Mouse (Mus musculus): ENCODE data around the gene Vmn1r19. TPM values are rescaled to one million over a fixed set of nuclear protein-coding genes. Genes with fewer than 3 reads are reported as not detected.

Vmn1r19 gene
- polyA plus RNA-seq (2015; fragmentation: Nextera tagmentation; extraction: Ambion mirVana): not detected in 2 replicates

DNA sequence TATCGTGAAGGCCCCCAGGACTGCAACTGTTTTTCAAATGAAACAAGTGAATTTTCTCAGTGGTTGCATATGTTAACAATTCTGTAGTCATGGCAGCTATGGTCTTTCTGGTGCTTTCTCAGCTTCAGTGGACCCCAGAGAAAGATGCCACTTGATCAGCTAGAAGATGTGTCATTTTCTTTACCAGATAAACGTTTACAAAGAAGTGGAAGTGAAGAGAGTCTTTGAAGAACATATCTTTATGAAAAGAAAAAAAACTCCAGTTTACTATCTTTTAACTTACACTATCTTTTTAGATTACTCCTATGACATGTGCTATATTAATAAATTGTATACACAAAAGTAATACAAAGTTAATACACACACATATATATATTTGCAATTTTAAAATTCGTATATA, at the start of gene Vmn1r19:
TSS of gene Vmn1r19 (plus strand) at position 301 of the 400 bp plus-strand sequence.

DNA sequence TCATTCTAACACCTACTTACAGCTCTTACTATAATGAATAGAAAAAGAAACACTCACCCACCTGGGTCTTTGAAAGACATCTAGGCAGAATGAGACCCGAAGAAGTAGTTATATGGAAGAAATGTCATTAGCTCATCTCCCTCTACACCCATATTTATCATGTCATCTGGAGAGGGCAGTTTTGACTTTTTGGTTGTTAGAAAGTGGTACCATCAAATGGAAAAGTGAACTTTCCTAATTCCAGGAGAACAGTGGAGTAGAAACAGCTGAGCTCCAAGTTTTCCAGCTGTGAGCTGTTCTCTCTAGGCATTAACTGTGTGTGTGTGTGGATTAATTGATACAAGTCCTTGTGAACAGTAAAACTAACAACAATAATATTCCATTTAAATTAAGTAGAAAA, 40.0 kb upstream of the Vmn1r19 start, which contains the start of gene Vmn1r17:
TSS of gene Vmn1r17 (minus strand) at position 101 of the 400 bp plus-strand sequence.

DNA sequence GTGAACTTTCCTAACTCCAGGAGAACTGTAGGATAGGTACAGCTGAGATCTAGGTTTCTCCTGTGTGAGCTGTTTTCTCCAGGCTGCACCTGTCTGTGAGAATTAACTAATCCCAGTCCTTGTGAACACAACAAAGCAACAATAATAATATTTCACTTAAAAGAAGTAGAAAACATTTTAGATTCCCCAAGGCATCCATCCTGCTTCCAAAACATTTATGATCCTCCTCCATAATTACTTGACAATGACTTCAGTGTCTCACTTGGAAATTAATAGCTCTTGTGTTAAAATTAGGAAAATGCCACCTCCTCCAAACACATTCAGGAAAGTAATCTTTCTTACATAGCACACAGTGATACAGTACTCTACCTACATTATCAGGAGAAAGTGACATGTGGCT, 7.9 kb upstream of the Vmn1r19 start, which contains the start of gene Vmn1r18:
TSS of gene Vmn1r18 (minus strand) at position 101 of the 400 bp plus-strand sequence.

DNA sequence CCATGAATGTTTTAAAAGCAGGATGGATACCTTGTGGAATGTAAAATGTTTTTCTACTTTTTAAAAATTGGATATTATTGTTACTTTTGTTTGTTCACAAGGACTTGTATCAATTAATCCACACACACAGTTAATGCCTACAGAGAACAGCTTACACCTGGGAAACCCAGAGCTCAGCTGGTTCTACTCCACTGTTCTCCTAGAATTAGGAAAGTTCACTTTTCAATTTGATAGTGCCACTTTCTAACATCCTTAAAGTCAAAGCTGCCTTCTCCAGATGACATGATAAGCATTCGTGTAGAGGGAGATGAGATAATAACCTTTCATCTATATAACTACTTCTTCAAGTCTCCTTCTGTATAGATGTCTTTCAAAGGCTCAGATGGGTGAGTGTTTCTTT, 25.1 kb downstream of the Vmn1r19 start, which contains the start of gene Vmn1r20:
TSS of gene Vmn1r20 (plus strand) at position 301 of the 400 bp plus-strand sequence.

Other genes with a start within 250 kb of the Vmn1r19 start
- not detected in 2 replicates for gene Vmn1r12, start 246.9 kb upstream of the Vmn1r19 start, polyA plus RNA-seq (2015; fragmentation: Nextera tagmentation; extraction: Ambion mirVana)
- not detected in 2 replicates for gene Vmn1r13, start 200.5 kb upstream of the Vmn1r19 start, polyA plus RNA-seq (2015; fragmentation: Nextera tagmentation; extraction: Ambion mirVana)
- gene Vmn1r14, start 172.1 kb upstream of the Vmn1r19 start, polyA plus RNA-seq (2015; fragmentation: Nextera tagmentation; extraction: Ambion mirVana): not detected in 2 replicates
- gene Vmn1r15, start 145.8 kb upstream of the Vmn1r19 start, polyA plus RNA-seq (2015; fragmentation: Nextera tagmentation; extraction: Ambion mirVana): not detected in 2 replicates
- not detected in 2 replicates for gene Vmn1r16, start 74.3 kb upstream of the Vmn1r19 start, polyA plus RNA-seq (2015; fragmentation: Nextera tagmentation; extraction: Ambion mirVana)
- gene Vmn1r17, start 40.1 kb upstream of the Vmn1r19 start, polyA plus RNA-seq (2015; fragmentation: Nextera tagmentation; extraction: Ambion mirVana): not detected in 2 replicates
- gene Vmn1r18, start 8.0 kb upstream of the Vmn1r19 start, polyA plus RNA-seq (2015; fragmentation: Nextera tagmentation; extraction: Ambion mirVana): not detected in 2 replicates
- gene Vmn1r20, start 25.1 kb downstream of the Vmn1r19 start, polyA plus RNA-seq (2015; fragmentation: Nextera tagmentation; extraction: Ambion mirVana): not detected in 2 replicates
- gene Ppm1k, start 131.7 kb downstream of the Vmn1r19 start, polyA plus RNA-seq (2015; fragmentation: Nextera tagmentation; extraction: Ambion mirVana): 1.00 and 1.5 TPM in 2 replicates
- 8.0 and 10.5 TPM in 2 replicates for gene Herc6, start 177.2 kb downstream of the Vmn1r19 start, polyA plus RNA-seq (2015; fragmentation: Nextera tagmentation; extraction: Ambion mirVana)